Mouse (Mus musculus) gastrocnemius, adult 18-20 months (tissue): ENCODE measurements around the gene Lrp3. TPM values are rescaled to one million over a fixed set of nuclear protein-coding genes. Genes with fewer than 3 reads are reported as not detected.

Source experiments
- total RNA-seq, 2 experiments: library from RNA; stranded (reverse); gene quantifications; 2 replicates each; pipeline ENCODE4 v1.2.3; 2021

Gene Lrp3
- total RNA-seq, 2 experiments from 2014 or later, result 5.8 to 6.1 TPM

Other genes starting within 250 kb of the Lrp3 start
- gene Cebpg, start 158.9 kb downstream of the Lrp3 start, total RNA-seq, result 10 to 100 TPM; 32.1 to 41.5 TPM
- 1 to 10 TPM; 3.6 to 6.7 TPM for gene Cebpa, start 96.2 kb downstream of the Lrp3 start, total RNA-seq
- gene Slc7a10, start 29.1 kb downstream of the Lrp3 start, total RNA-seq, result 1 to 10 TPM in 1 of 2 experiments, under 1 TPM in 1; 0.75 to 1.9 TPM
- 1 to 10 TPM; 7.0 to 7.6 TPM for gene Gpatch1, start 102.9 kb upstream of the Lrp3 start, total RNA-seq
- 1 to 10 TPM; 2.4 to 4.2 TPM for gene Rhpn2, start 118.7 kb upstream of the Lrp3 start, total RNA-seq
- 1 to 10 TPM in 1 of 2 experiments, under 1 TPM in 1; 0.97 to 1.1 TPM for gene Faap24, start 181.3 kb upstream of the Lrp3 start, total RNA-seq
- 1 to 10 TPM; 4.6 to 5.6 TPM for gene Cep89, start 181.5 kb upstream of the Lrp3 start, total RNA-seq
- gene Slc7a9, start 233.3 kb upstream of the Lrp3 start, total RNA-seq, result not detected